Mouse (Mus musculus) gonadal fat pad, adult 2 months (tissue): ENCODE measurements around the gene Gm14393. TPM values are rescaled to one million over a fixed set of nuclear protein-coding genes. Genes with fewer than 3 reads are reported as not detected.
"Not testable (repeated sequence)": the region's sequence is repeated elsewhere in the genome, so short reads cannot be mapped to it uniquely, and the experiment has no call there.

Source experiments
- DNase-seq: peaks from one replicate; pipeline ENCODE4 v3.0.0-alpha.2; 2012; ENCODE audit warnings: low read depth
- polyA plus RNA-seq: library from polyadenylated mRNA; depleted of rRNA; stranded (reverse); fragments of >200 nt; gene quantifications from 2 replicates; pipeline ENCODE4 v1.2.3, GENCODE M21; 2012; rRNA removed

The Gm14393 gene
- polyA plus RNA-seq: not detected in 2 replicates

DNA sequence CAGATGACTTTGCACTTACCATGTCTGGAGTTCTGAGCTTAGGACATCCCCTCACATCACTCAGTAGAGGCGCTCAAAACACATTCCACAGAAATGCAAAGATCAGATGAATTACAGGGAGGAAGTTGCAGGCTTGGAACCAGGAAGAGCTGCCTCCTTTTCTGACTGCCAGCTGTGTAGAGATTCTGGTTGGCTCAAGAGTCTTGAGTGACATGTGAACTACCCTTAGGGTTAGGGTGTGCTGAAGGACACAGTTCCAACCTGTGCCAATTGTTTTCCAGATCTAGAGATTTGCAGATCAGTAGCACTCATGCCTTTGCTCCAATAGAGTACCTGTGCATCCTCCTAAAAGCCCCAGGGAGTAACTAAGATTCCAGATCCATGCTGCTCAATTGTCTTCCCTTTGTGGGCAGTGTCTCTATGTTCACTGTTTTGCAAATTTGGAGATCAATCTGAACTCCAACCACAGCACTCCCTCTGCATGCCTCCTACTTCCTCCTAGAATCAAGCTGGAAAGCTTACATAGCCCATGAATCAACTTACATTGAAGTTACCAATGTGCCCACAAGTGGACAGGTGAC lies at the start of gene Gm14393:
TSS of gene Gm14393 (minus strand) at position 101 of the 581 bp plus-strand sequence.
- not testable (repeated sequence) for DNase-seq

DNA sequence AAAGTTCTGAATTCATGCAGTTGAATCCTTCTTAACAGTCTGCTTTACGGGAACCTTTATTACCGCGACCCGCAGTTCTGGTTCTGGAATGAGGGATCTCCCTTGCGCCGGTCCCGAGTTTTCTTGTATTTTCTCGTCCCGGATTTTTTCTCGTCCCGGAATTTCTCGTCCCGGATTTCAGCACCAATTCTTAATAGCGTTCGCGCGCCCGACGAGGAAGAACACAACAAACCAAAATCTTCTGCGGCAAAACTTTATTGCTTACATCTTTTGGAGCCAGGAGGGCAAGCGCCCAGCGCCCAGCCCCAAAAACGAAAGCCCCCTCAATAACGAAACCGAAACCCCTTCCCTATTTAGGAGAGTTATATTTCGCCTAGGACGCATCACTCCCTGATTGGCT lies 23.3 kb downstream of the Gm14393 start:
- DNase-seq: not testable (repeated sequence)

Other genes with a start within 250 kb of the Gm14393 start
- not detected in 2 replicates for gene Gm14444, start 57.5 kb downstream of the Gm14393 start, polyA plus RNA-seq
- 2.0 and 2.1 TPM in 2 replicates for gene Gm14399, start 74.2 kb upstream of the Gm14393 start, polyA plus RNA-seq
- 0.11 and 0.31 TPM in 2 replicates for gene Gm14443, start 108.1 kb upstream of the Gm14393 start, polyA plus RNA-seq
- 7.9 and 15.2 TPM in 2 replicates for gene Gm14391, start 139.1 kb upstream of the Gm14393 start, polyA plus RNA-seq
- gene Gm14440, start 207.3 kb upstream of the Gm14393 start, polyA plus RNA-seq: not detected in 2 replicates